In genomic region chr19:8724392-8724791, GRCm38 (mm10) we compare ENCODE assay signal across 8 mouse cellular contexts. TPM values are rescaled to one million over a fixed set of nuclear protein-coding genes. Genes with fewer than 3 reads are reported as not detected.
DNase-seq lines count a peak whose midpoint lies in the region; ATAC-seq lines count a peak whose summit lies in the region.
"Had no signal": no experiment of that assay in that cellular context is flagged by ENCODE, and none has a peak within 500 bp of the region (broad histone marks: within the 10 kb centered on the region; RNA-seq: fewer than 3 reads in every experiment).

No protein-coding gene starts in this region.

- H3K4me3 ChIP-seq in lung, embryonic 15.5 days: peak overlapping the region; percentile 70
- peak overlapping the region; percentile 79 for H3K4me3 ChIP-seq in embryonic facial prominence, embryonic 15.5 days (replicated peaks)
- peak overlapping the region; percentile 76 for H3K4me3 ChIP-seq in limb, embryonic 11.5 days (ENCODE audit: low read depth, low read length)
- peak overlapping the region; percentile 65 for H3K4me3 ChIP-seq in stomach, embryonic 14.5 days (ENCODE audit: low read depth, low read length)

- H3K9ac ChIP-seq in lung, embryonic 15.5 days: peak overlapping the region; percentile 91
- peak overlapping the region; percentile 99 for H3K9ac ChIP-seq in embryonic facial prominence, embryonic 15.5 days
- peak overlapping the region; percentile 91 for H3K9ac ChIP-seq in limb, embryonic 11.5 days (ENCODE audit: low read length)
- peak overlapping the region; percentile 93 for H3K9ac ChIP-seq in stomach, embryonic 14.5 days (replicated peaks; ENCODE audit: low read depth, low read length)

- DNase-seq in lung, postnatal 14 days: no peak
- DNase-seq in limb, embryonic 11.5 days (ENCODE audit: low spot score): no peak
- no peak for DNase-seq in testis, postnatal 10 days (ENCODE audit: low spot score)
- DNase-seq in thymus, postnatal 10 days (ENCODE audit: low spot score in 2 of 2): no peak

- 4% methylated on average over 2 of the region's 2 CpGs for WGBS in lung, embryonic 15.5 days
- 4% methylated on average over 2 of the region's 2 CpGs for WGBS in embryonic facial prominence, embryonic 15.5 days
- 5% methylated on average over 2 of the region's 2 CpGs for WGBS in limb, embryonic 11.5 days
- 1% methylated on average over 2 of the region's 2 CpGs for WGBS in stomach, embryonic 14.5 days

- H3K9me3 ChIP-seq in lung, embryonic 15.5 days: no peaks in the 10 kb centered on the region
- H3K9me3 ChIP-seq in embryonic facial prominence, embryonic 15.5 days (replicated peaks): no peaks in the 10 kb centered on the region
- H3K9me3 ChIP-seq in limb, embryonic 11.5 days (ENCODE audit: control insufficient read depth, low read length): no peaks in the 10 kb centered on the region
- no peaks in the 10 kb centered on the region for H3K9me3 ChIP-seq in stomach, embryonic 14.5 days (ENCODE audit: control insufficient read depth, low read depth, low read length)

- peak overlapping the region; percentile 86 for H3K27ac ChIP-seq in lung, embryonic 15.5 days
- H3K27ac ChIP-seq in embryonic facial prominence, embryonic 15.5 days (replicated peaks): peak overlapping the region; percentile 91
- H3K27ac ChIP-seq in limb, embryonic 11.5 days (replicated peaks; ENCODE audit: low read depth, low read length): peak overlapping the region; percentile 79
- peak overlapping the region; percentile 80; the same call in 1 of the 2 replicates for H3K27ac ChIP-seq in stomach, embryonic 14.5 days (ENCODE audit: low read length)

- no peaks in the 10 kb centered on the region for H3K27me3 ChIP-seq in lung, embryonic 15.5 days
- H3K27me3 ChIP-seq in embryonic facial prominence, embryonic 15.5 days: no peaks in the 10 kb centered on the region
- no peaks in the 10 kb centered on the region for H3K27me3 ChIP-seq in limb, embryonic 11.5 days (ENCODE audit: control insufficient read depth, insufficient read depth, low read length)
- no peaks in the 10 kb centered on the region for H3K27me3 ChIP-seq in stomach, embryonic 14.5 days (ENCODE audit: control insufficient read depth, insufficient read depth, low read length)

- H3K4me2 ChIP-seq in lung, embryonic 15.5 days: peak overlapping the region; percentile 67
- peak overlapping the region; percentile 58 for H3K4me2 ChIP-seq in embryonic facial prominence, embryonic 15.5 days (replicated peaks)
- H3K4me2 ChIP-seq in limb, embryonic 11.5 days (ENCODE audit: low read depth, severe bottlenecking): peak overlapping the region; percentile 91
- peak overlapping the region; percentile 87 for H3K4me2 ChIP-seq in stomach, embryonic 14.5 days (replicated peaks; ENCODE audit: low read depth, low read length)

- H3K36me3 ChIP-seq in lung, embryonic 15.5 days: peaks cover 28% of the 10 kb centered on the region
- H3K36me3 ChIP-seq in embryonic facial prominence, embryonic 15.5 days: peaks cover 27% of the 10 kb centered on the region
- peaks cover 17% of the 10 kb centered on the region for H3K36me3 ChIP-seq in limb, embryonic 11.5 days (ENCODE audit: control insufficient read depth, insufficient read depth, low read length)
- H3K36me3 ChIP-seq in stomach, embryonic 14.5 days (ENCODE audit: control insufficient read depth, insufficient read depth, low read length): peaks cover 28% of the 10 kb centered on the region

- peaks cover 32% of the 10 kb centered on the region for H3K4me1 ChIP-seq in lung, embryonic 15.5 days
- H3K4me1 ChIP-seq in embryonic facial prominence, embryonic 15.5 days: peaks cover 29% of the 10 kb centered on the region
- peaks cover 8% of the 10 kb centered on the region; the same call in 1 of the 2 replicates for H3K4me1 ChIP-seq in limb, embryonic 11.5 days (ENCODE audit: control insufficient read depth, insufficient read depth, low read length)
- peaks cover 14% of the 10 kb centered on the region; the same call in 1 of the 2 replicates for H3K4me1 ChIP-seq in stomach, embryonic 14.5 days (ENCODE audit: control insufficient read depth, insufficient read depth, low read length)

- ATAC-seq in lung, embryonic 15.5 days (ENCODE audit: borderline replicate concordance, extremely low read depth, low FRiP score, low TSS enrichment): no peak
- no peak for ATAC-seq in embryonic facial prominence, embryonic 15.5 days (ENCODE audit: insufficient number of reproducible peaks, low FRiP score, low TSS enrichment, low read depth)
- no peak for ATAC-seq in limb, embryonic 11.5 days (ENCODE audit: insufficient number of reproducible peaks, low FRiP score, low TSS enrichment, low read depth)
- ATAC-seq in stomach, embryonic 14.5 days (ENCODE audit: insufficient number of reproducible peaks, insufficient read depth, low FRiP score, low read depth): no peak

RNA-seq across cellular contexts. Expression of gene Slc3a2, which starts 1.2 kb away (rescaled TPM):
- 87.1 and 89.7 TPM in 2 replicates for polyA plus RNA-seq in lung, embryonic 15.5 days (2015; fragmentation: Nextera tagmentation; extraction: Ambion mirVana)
- polyA plus RNA-seq in embryonic facial prominence, embryonic 15.5 days (2015; fragmentation: Nextera tagmentation; extraction: Ambion mirVana): 122 and 128 TPM in 2 replicates
- polyA plus RNA-seq in limb, embryonic 11.5 days (2014; fragmentation: Nextera tagmentation; extraction: Ambion mirVana): 108 and 114 TPM in 2 replicates
- polyA plus RNA-seq in stomach, embryonic 14.5 days (2014; fragmentation: Nextera tagmentation; extraction: Ambion mirVana): 80.8 and 91.1 TPM in 2 replicates

RNA-seq across cellular contexts. Expression of gene Wdr74, which starts 11.2 kb away (rescaled TPM):
- 85.6 and 86.3 TPM in 2 replicates for polyA plus RNA-seq in lung, embryonic 15.5 days (2015; fragmentation: Nextera tagmentation; extraction: Ambion mirVana)
- 89.0 and 90.8 TPM in 2 replicates for polyA plus RNA-seq in embryonic facial prominence, embryonic 15.5 days (2015; fragmentation: Nextera tagmentation; extraction: Ambion mirVana)
- 92.9 and 100 TPM in 2 replicates for polyA plus RNA-seq in limb, embryonic 11.5 days (2014; fragmentation: Nextera tagmentation; extraction: Ambion mirVana)
- polyA plus RNA-seq in stomach, embryonic 14.5 days (2014; fragmentation: Nextera tagmentation; extraction: Ambion mirVana): 79.4 and 85.6 TPM in 2 replicates

RNA-seq across cellular contexts. Expression of gene 1700092M07Rik, which starts 16.1 kb away (rescaled TPM):
- 2.0 and 2.1 TPM in 2 replicates for polyA plus RNA-seq in lung, embryonic 15.5 days (2015; fragmentation: Nextera tagmentation; extraction: Ambion mirVana)
- 0.70 and 1.2 TPM in 2 replicates for polyA plus RNA-seq in embryonic facial prominence, embryonic 15.5 days (2015; fragmentation: Nextera tagmentation; extraction: Ambion mirVana)
- polyA plus RNA-seq in limb, embryonic 11.5 days (2014; fragmentation: Nextera tagmentation; extraction: Ambion mirVana): 0.99 and 1.8 TPM in 2 replicates
- 1.0 and 1.9 TPM in 2 replicates for polyA plus RNA-seq in stomach, embryonic 14.5 days (2014; fragmentation: Nextera tagmentation; extraction: Ambion mirVana)
- polyA plus RNA-seq: small intestine, adult 2 months had no signal

RNA-seq across cellular contexts. Expression of gene Stx5a, which starts 16.8 kb away (rescaled TPM):
- 142 and 153 TPM in 2 replicates for polyA plus RNA-seq in lung, embryonic 15.5 days (2015; fragmentation: Nextera tagmentation; extraction: Ambion mirVana)
- polyA plus RNA-seq in embryonic facial prominence, embryonic 15.5 days (2015; fragmentation: Nextera tagmentation; extraction: Ambion mirVana): 168 and 175 TPM in 2 replicates
- 125 and 127 TPM in 2 replicates for polyA plus RNA-seq in limb, embryonic 11.5 days (2014; fragmentation: Nextera tagmentation; extraction: Ambion mirVana)
- 141 and 143 TPM in 2 replicates for polyA plus RNA-seq in stomach, embryonic 14.5 days (2014; fragmentation: Nextera tagmentation; extraction: Ambion mirVana)

RNA-seq across cellular contexts. Expression of gene Nxf1, which starts 32.5 kb away (rescaled TPM):
- 184 and 198 TPM in 2 replicates for polyA plus RNA-seq in lung, embryonic 15.5 days (2015; fragmentation: Nextera tagmentation; extraction: Ambion mirVana)
- 175 and 192 TPM in 2 replicates for polyA plus RNA-seq in embryonic facial prominence, embryonic 15.5 days (2015; fragmentation: Nextera tagmentation; extraction: Ambion mirVana)
- 228 and 247 TPM in 2 replicates for polyA plus RNA-seq in limb, embryonic 11.5 days (2014; fragmentation: Nextera tagmentation; extraction: Ambion mirVana)
- 168 and 178 TPM in 2 replicates for polyA plus RNA-seq in stomach, embryonic 14.5 days (2014; fragmentation: Nextera tagmentation; extraction: Ambion mirVana)
